8 mouse cellular contexts compared by ENCODE assay signal in genomic region chr9:72531291-72531995, GRCm38 (mm10). TPM values are rescaled to one million over a fixed set of nuclear protein-coding genes. Genes with fewer than 3 reads are reported as not detected.
DNase-seq lines count a peak whose midpoint lies in the region; ATAC-seq lines count a peak whose summit lies in the region.

No protein-coding gene starts in this region.

- ATAC-seq in inflammation-experienced regulatory T-cells, adult 6 months: peak; percentile 50
- peak; percentile 47 for ATAC-seq in megakaryocyte progenitor cell, adult 5-6 weeks (replicated peaks; ENCODE audit: poor library complexity)

- DNase-seq in adrenal gland, adult 18-20 months (ENCODE audit: low spot score in 2 of 2): peak; percentile 63 to 77
- peak; percentile 92 for DNase-seq in embryo, embryonic 11 days
- DNase-seq in gastrocnemius, postnatal 25 days: peak; percentile 78
- DNase-seq in left cerebral cortex, postnatal 10 days (ENCODE audit: extremely low spot score in 1 of 2, low spot score in 2 of 2): peak; percentile 87 to 88
- DNase-seq in right cerebral cortex, postnatal 10 days (ENCODE audit: low spot score in 2 of 2): peak; percentile 94 to 96
- peak; percentile 66 for DNase-seq in urinary bladder, postnatal 25 days (ENCODE audit: low spot score)

- intact Hi-C loops in left cerebral cortex, postnatal 10 days (cut with DNase I): loop anchor here (5.0 kb wide), 1 partner anchor 76 kb away; no protein-coding TSS in a partner anchor

RNA-seq across cellular contexts. Expression of gene Rfx7, which starts 0.6 kb away (rescaled TPM):
- 10 to 100 TPM; 13.7 to 17.5 TPM for total RNA-seq in adrenal gland, adult 18-20 months (2021)
- total RNA-seq in gastrocnemius, postnatal 25 days (2021): 10 to 100 TPM; 16.9 to 20.7 TPM
- polyA plus RNA-seq in inflammation-experienced regulatory T-cells, adult 6 months (2017; shearing (Covaris generic)): 10 to 100 TPM; 15.6 to 28.0 (median 23.6) TPM
- 10 to 100 TPM; 35.0 to 37.4 TPM for total RNA-seq in left cerebral cortex, postnatal 10 days (2021)
- 93.5 and 101 TPM in 2 replicates for total RNA-seq in megakaryocyte progenitor cell, adult 5-6 weeks (2015)
- 21.9 and 23.9 TPM in 2 replicates for total RNA-seq in megakaryocyte progenitor cell, adult 5-6 weeks (2017)

RNA-seq across cellular contexts. Expression of gene Tex9, which starts 39.4 kb away (rescaled TPM):
- 1 to 10 TPM; 4.0 to 4.8 TPM for total RNA-seq in adrenal gland, adult 18-20 months (2021)
- 1 to 10 TPM; 1.2 to 1.9 TPM for total RNA-seq in gastrocnemius, postnatal 25 days (2021)
- polyA plus RNA-seq in inflammation-experienced regulatory T-cells, adult 6 months (2017; shearing (Covaris generic)): 10 to 100 TPM; 13.3 to 13.5 (median 13.4) TPM
- 10 to 100 TPM; 12.5 to 13.2 TPM for total RNA-seq in left cerebral cortex, postnatal 10 days (2021)
- 8.8 and 17.7 TPM in 2 replicates for total RNA-seq in megakaryocyte progenitor cell, adult 5-6 weeks (2015)
- total RNA-seq in megakaryocyte progenitor cell, adult 5-6 weeks (2017): 23.1 and 38.9 TPM in 2 replicates

Comparison
In these comparisons a context has a peak if more than half of its experiments do, and no peak if none do; other contexts are left out.
1. Peak in every context shown above with its lines: DNase-seq and ATAC-seq.